Mouse (Mus musculus) liver, adult 2 months (tissue): ENCODE results near the gene Gm10181. TPM values are rescaled to one million over a fixed set of nuclear protein-coding genes. Genes with fewer than 3 reads are reported as not detected.

Experiments
- DNase-seq: peaks from one replicate; pipeline ENCODE4 v3.0.0-alpha.2; 2011; ENCODE audit warnings: low read depth, low spot score; ENCODE audit errors: extremely low read depth
- H3K27ac ChIP-seq: fragments of 200-500 bp; replicated peaks from 2 replicates; pipeline ENCODE4 v1.5.1; 2012; ENCODE audit warnings: low read depth, mild to moderate bottlenecking, control low read depth, inconsistent platforms, low read length; ENCODE audit not compliant: insufficient read depth
- H3K27me3 ChIP-seq: fragments of 200-500 bp; 2 replicates; pipeline ENCODE4 v1.6.1; 2012; ENCODE audit warnings: mild to moderate bottlenecking, moderate library complexity, low read length, inconsistent platforms; ENCODE audit not compliant: control insufficient read depth, insufficient read depth
- H3K36me3 ChIP-seq: fragments of 200-500 bp; 2 replicates; pipeline ENCODE4 v1.6.1; 2012; ENCODE audit warnings: low read length, inconsistent platforms; ENCODE audit not compliant: control insufficient read depth, insufficient read depth
- H3K4me1 ChIP-seq: fragments of 200-500 bp; 2 replicates; pipeline ENCODE4 v1.6.1; 2011; ENCODE audit warnings: low read length; ENCODE audit not compliant: control insufficient read depth, insufficient read depth
- H3K4me3 ChIP-seq: fragments of 200-500 bp; 2 replicates; pipeline ENCODE4 v1.5.1; 2011; ENCODE audit warnings: low read depth, mild to moderate bottlenecking, control low read depth, low read length, moderate library complexity; ENCODE audit not compliant: insufficient read depth
- H3K79me2 ChIP-seq: fragments of 200-500 bp; 2 replicates; pipeline ENCODE4 v1.6.1; 2012; ENCODE audit warnings: inconsistent platforms, mild to moderate bottlenecking, low read length, moderate library complexity; ENCODE audit not compliant: control insufficient read depth, insufficient read depth
- H3K9ac ChIP-seq: fragments of 200-500 bp; 2 replicates; pipeline ENCODE4 v1.6.1; 2012; ENCODE audit warnings: low read depth, mild to moderate bottlenecking, control low read depth, inconsistent platforms, low read length
- CTCF ChIP-seq: fragments of 200-500 bp; IDR thresholded peaks from 2 replicates; pipeline ENCODE4 v1.5.1; 2011; ENCODE audit warnings: low read depth, low read length, control low read depth
- POLR2A ChIP-seq: fragments of 200-500 bp; IDR thresholded peaks from 2 replicates; pipeline ENCODE4 v1.6.1; 2011; ENCODE audit warnings: low read length, control low read depth; ENCODE audit not compliant: insufficient read depth; ENCODE audit errors: extremely low read depth
- WGBS: fragments of 180-500 bp; shearing (Covaris S2); methylation state at CpG from one replicate; pipeline ENCODE4 v1.1.7; 2018; 5-methylcytosine and 5-hydroxymethylcytosine counted together
- polyA plus RNA-seq: library from polyadenylated mRNA; depleted of rRNA; stranded (reverse); fragments of >200 nt; gene quantifications from 2 replicates; pipeline ENCODE4 v1.2.3, GENCODE M21; 2012; rRNA removed
- total RNA-seq: library from RNA; depleted of rRNA; stranded (reverse); fragments of >200 nt; gene quantifications from 2 replicates; pipeline ENCODE4 v1.2.3, GENCODE M21; 2014; rRNA removed

Gene Gm10181
- total RNA-seq (not detected in 2 replicates), polyA plus RNA-seq (not detected in 2 replicates)

DNA sequence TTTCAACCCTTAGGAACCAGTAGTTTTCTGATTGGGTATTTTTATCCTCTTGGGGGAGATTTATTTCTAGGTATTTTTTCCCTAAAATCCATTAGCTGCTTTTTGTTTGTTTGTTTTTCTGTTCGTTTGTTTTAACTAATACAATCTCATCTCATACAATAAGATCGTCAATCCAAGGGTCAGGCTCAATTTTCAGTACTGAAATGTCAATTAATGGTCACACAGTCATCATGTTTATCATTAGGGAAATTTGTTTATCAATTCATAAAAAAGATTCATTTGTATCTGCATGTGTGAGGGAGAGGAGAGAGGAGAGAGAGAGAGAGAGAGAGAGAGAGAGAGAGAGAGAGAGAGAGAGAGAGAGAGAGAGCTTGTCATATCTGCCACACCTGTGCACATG lies at the start of gene Gm10181:
Gm10181 (plus strand) TSS at position 301 of the 400 bp plus-strand sequence.
- Histone ChIP-seq H3K36me3 (no peaks in the 10 kb centered on the region), H3K9ac (no peak within 1 kb of the TSS), H3K27me3 (no peaks in the 10 kb centered on the region), H3K27ac (no peak within 1 kb of the TSS), H3K4me1 (no peaks in the 10 kb centered on the region), H3K4me3 (no peak within 1 kb of the TSS), H3K79me2 (no peaks in the 10 kb centered on the region)
- TF ChIP-seq CTCF = no peak
- TF ChIP-seq POLR2A = no peak
- no peak for DNase-seq
- 58% methylated on average over 2 of the region's 2 CpGs for WGBS

DNA sequence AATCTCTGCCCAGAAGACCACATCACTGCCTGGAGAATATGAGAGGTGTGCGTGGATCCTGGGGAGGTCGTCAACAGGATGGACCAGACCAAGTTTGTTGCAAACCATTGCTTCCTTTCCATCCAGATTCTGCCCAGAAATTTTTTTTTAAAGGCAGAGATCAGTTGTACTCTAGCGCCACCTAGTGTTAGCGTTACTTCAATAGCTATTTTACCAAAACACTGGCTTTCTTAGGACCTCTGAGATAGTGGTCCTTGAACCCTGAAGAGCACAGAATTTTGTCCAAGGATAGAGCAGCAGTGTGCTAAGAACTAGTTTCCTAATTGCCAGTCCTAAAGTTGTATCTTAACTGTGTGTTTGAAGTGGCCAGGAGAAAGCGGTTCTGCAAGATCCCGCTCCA lies 47.6 kb upstream of the Gm10181 start:
- Histone ChIP-seq H3K9ac (no peak overlapping the region), H3K4me3 (no peak overlapping the region), H3K4me1 (no peaks in the 10 kb centered on the region), H3K79me2 (no peaks in the 10 kb centered on the region), H3K36me3 (no peaks in the 10 kb centered on the region), H3K27ac (no peak overlapping the region), H3K27me3 (no peaks in the 10 kb centered on the region)
- peak; percentile 49 for DNase-seq
- 27% methylated on average over 6 of the region's 6 CpGs for WGBS
- no peak for TF ChIP-seq POLR2A
- peak; percentile 41; the same call in 1 of the 2 replicates for TF ChIP-seq CTCF

DNA sequence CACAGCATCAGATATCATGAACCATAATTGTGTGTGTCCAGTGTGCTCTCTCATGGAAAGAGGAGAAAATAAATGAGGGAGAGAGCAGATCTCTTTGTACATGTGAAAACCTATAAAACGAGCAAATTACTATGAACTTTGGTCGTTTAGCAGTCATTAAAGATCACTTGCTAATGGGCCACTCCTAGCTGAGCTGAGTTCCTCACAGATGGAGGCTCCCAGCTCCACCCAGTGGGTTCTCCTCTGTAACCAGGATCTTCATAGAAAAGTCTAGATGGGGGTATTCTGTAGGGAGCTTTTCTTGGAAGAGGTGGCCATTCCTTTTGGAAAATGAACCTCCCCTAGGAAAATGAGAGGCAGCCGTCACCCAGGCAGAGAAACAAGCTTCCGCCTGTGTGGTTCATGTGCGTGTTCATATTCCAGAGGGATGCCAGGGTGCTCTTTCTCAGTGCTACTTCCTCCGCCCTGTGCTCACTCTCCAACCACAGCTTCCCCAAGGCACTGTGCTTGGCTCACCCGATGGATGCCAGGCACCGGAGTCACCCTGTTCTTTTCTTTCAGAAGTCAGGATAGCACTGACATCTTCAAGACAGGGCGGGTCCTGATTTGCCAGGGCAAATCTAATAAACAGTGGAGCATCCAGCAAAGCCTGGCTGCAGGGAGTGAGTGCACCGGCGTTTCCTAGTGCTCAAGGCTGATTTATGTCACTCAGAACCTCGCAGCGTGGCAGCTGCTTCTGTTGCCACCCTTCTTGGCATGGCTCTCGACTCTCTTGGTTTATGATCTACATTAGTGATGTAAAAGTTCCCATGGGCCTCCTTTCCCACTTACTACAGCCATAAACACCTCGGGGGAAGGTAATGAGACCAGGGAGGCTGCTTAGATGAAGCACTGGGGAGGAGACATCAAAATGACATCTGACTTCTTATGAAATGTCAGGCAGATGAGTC lies 46.8 kb upstream of the Gm10181 start:
- no peaks in the 10 kb centered on the region for H3K27me3 ChIP-seq
- H3K4me1 ChIP-seq = no peaks in the 10 kb centered on the region
- TF ChIP-seq CTCF (no peak), POLR2A (no peak)
- WGBS = 66% methylated on average over 15 of the region's 15 CpGs
- H3K27ac ChIP-seq = no peak overlapping the region
- no peaks in the 10 kb centered on the region for H3K36me3 ChIP-seq
- no peak for DNase-seq
- H3K4me3 ChIP-seq = no peak overlapping the region
- no peak overlapping the region for H3K9ac ChIP-seq
- no peaks in the 10 kb centered on the region for H3K79me2 ChIP-seq

DNA sequence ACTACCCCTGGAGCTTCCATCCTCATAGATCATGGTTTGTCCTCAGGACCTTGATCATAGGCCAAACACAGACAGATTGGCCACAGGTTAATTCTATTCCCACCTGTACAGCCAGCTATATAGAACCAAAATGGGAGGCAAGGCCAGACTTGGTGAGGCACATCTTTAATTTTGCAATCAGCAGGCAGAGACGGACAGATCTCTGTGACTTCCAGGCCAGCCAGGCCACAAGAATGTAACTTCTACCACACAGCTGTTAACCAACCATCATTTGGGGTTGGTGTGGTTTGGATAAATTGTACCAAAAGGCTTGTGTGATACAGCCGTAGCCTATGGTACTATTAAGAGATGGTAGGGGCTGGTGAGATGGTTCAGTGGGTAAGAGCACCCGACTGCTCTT lies 44.9 kb upstream of the Gm10181 start:
- H3K9ac ChIP-seq = no peak overlapping the region
- WGBS = 78% methylated on average over 3 of the region's 3 CpGs
- H3K4me1 ChIP-seq = no peaks in the 10 kb centered on the region
- no peaks in the 10 kb centered on the region for H3K27me3 ChIP-seq
- no peak for DNase-seq
- H3K27ac ChIP-seq = no peak overlapping the region
- H3K36me3 ChIP-seq = no peaks in the 10 kb centered on the region
- TF ChIP-seq CTCF (no peak), POLR2A (no peak)
- no peaks in the 10 kb centered on the region for H3K79me2 ChIP-seq
- no peak overlapping the region for H3K4me3 ChIP-seq

DNA sequence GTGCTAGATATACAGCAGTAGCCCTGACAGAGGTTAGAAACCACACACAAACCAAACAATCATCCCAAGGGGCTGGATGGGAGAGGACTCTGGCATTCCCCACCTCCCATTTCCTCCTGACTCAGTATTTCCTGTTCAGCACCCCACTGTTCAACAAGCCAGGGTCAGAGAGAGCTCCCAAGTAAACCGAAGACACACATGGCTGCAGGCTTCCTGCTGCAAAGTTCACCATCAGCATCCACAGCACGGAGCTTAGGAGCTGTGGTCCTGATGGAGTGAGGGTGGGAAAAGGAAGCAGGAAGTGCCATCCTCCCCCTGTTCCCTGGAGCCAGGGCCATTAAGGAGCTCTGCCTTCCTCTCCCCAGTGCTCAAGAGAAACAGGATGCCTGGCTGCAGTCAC lies 40.9 kb upstream of the Gm10181 start:
- H3K79me2 ChIP-seq = no peaks in the 10 kb centered on the region
- no peaks in the 10 kb centered on the region for H3K27me3 ChIP-seq
- WGBS = 53% methylated on average over 2 of the region's 2 CpGs
- no peak overlapping the region for H3K9ac ChIP-seq
- no peak for DNase-seq
- H3K4me1 ChIP-seq = no peaks in the 10 kb centered on the region
- no peak overlapping the region for H3K4me3 ChIP-seq
- TF ChIP-seq POLR2A (no peak), CTCF (no peak)
- H3K27ac ChIP-seq = no peak overlapping the region
- no peaks in the 10 kb centered on the region for H3K36me3 ChIP-seq

DNA sequence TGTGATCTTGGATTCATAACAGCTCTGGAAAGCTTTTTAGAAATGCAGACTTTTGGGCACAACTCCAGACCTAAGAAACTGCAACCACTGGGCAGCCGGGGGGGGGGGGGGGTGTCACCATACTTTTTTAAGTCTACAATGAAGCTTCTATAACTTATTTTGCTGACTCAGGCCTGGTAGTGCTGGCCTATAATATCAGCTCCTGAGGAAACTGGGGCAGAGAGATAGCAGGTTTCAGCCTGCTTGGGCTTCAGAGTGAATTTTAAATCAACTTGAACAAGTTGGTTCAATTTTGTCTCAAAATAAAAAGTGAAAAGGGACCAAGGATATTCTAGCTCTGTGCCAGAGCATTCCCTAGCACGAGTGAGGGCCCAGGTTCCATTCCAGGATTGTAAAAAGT lies 40.3 kb upstream of the Gm10181 start:
- 62% methylated on average over 2 of the region's 2 CpGs for WGBS
- DNase-seq = no peak

More for the DNA sequence above, 40.3 kb upstream of the Gm10181 start:
- Histone ChIP-seq H3K9ac (no peak overlapping the region), H3K27ac (no peak overlapping the region), H3K27me3 (no peaks in the 10 kb centered on the region), H3K4me1 (no peaks in the 10 kb centered on the region), H3K36me3 (no peaks in the 10 kb centered on the region), H3K4me3 (no peak overlapping the region), H3K79me2 (no peaks in the 10 kb centered on the region)
- TF ChIP-seq CTCF (no peak), POLR2A (no peak)
